Mouse (Mus musculus): ENCODE results near the gene Ing3.

Ing3 gene

DNA sequence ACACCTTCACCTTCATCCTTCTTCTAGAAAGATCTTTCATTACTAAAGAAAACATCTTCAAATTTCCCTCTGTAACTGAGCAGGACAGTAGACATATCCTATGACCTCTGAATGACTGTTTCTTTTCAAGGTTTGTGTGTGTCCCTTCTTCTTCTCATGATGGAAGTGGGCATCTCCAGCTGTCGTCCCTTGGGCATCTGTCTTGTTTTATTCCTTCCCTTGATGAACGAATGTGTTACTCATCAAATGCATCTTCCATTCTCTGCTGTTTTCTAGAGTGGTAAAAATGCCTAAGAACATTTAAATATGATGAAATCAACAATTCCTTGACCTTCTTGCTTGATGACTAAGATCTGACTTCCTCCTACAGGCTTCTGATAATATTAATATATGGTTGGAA, 43.7 kb downstream of the Ing3 start:
- DNase-seq, result no peak

DNA sequence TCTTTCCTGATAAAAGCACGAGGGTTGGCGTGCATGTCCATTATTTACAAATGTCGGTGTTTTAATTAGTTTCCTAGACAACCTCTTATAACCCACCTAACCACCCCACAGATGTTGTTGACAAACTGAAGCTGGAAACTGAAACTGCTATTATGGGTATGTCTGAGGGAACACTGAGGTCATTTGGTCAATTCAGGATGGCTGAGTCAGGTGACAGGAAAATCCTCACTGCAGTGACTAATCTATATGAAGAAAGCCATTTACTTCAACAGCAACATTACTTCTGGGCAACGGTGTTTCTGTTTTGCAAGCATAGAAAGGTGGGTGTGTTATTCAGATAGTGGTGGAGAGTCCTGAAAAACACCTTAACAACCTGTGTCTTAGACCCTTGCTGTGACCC, 48.8 kb downstream of the Ing3 start:
- no peak for DNase-seq

DNA sequence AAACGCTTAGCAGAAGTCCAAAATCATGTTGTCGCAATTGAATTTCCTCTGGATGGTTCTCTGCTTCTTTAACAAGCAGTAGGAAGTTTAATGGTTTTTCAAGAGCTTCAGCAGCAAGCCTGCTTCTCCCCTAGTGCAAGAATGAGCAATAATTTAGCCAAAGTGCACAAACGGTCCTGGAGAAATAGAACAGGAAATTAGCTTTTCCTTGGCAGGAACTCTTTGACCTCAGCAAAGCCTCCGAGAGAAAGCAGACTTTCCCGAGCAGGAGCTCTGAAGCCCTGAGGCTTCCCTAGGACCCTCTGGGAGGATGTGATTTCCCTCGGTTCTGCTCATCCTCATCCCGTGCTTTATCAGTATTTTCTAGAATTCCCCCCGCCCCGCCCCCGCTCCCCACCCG, 49.7 kb downstream of the Ing3 start:
- DNase-seq, result no peak

DNA sequence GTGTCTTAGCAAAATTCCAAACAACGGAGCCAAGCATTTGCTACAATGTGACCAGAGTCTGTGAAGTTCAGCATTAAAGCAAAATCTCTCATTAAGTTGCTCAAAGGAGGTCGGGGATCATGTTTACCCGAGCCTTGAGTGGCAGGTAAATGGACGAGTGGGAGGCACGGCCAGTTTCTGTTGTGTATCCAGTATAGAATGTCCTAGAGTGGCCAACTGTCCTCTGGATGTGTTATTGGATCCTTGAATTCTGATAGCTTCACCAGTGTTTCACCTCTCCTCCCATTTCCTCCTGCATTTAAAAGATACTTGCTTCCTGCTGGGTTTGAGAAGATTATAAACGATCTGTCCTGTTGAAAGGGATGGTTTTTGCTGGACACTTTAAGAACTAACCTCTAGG, 50.7 kb downstream of the Ing3 start:
- DNase-seq, result no peak

DNA sequence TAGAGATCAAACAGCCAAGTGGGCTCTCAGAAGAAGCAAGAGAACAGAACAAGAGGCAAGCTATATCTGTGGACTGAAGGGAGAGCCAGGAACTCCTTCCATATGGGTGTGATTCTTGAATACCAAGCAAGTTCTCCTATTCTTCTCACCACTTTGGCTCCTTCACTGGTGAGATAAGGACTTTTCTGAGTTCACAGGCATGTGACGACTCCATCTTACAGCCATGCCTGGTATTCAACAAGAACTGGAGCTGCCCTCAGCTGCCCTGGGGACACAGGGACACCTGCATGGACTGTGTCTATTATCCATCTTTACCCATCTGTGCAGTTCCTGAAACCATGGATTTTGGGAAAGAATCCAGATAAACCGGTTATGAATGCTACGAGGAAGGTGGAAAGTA, 51.5 kb downstream of the Ing3 start:
- DNase-seq, result no peak

DNA sequence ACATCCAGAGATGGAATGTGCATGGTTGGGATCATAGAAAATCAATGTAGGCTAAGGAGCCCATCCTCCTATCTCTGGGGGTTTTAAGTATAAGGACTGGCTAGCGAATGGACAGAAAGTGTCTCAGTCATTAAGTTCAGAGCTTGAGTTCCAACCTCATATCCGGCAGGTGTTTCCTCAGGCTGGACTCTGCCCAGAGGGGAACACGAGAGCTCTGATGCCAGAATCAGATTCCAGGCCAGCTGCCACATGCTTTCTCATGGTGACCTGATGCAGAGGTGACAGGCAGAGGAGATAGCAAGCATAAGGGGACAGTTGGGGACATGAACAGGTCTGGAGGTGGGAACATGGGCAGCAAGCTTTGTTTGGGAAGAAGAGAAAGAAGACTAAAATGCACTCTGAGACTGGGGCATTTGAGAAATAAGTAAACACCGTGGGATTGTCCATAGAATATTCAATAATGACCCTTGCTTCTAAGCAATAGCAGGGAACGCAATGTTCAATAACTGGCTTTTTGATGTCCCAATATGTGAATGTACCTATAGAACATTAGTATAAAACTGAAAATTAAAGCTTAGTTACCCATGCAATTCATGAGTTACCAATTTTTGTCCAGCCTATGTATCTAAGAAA, 52.0 kb downstream of the Ing3 start:
- no peak for DNase-seq

DNA sequence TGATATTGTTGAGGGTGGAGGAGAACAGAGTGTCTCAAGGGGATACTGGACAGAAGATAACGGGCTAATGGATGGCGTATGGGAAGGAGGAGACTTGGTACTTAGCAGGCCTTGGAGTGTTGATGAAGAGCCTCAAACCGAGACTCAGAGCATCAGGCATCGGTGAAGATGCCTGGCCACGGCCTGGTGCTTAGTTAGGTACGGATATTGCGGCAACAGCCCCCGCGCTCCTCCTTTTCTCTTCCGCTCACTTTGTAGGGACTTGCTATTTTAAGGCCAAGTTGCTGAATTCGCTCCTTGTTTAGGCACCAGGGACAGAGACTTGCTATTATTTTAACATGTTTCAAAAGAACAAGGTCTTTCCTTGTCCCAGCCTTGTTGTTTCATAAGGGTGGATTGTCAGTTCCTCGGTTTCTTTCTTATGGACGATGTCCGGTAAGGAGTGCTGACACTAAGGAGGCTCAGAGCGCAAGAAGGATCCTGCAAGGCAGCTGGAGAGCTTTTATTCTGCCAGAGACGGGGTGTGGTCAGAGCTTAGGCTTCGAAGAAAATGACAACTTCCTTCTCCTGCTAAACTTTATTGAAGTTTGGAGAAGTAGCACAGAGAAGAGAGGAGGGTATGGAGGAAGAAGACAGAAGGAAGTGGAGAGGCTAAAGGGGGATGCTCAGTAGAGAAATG, 53.3 kb downstream of the Ing3 start:
- DNase-seq, result no peak

DNA sequence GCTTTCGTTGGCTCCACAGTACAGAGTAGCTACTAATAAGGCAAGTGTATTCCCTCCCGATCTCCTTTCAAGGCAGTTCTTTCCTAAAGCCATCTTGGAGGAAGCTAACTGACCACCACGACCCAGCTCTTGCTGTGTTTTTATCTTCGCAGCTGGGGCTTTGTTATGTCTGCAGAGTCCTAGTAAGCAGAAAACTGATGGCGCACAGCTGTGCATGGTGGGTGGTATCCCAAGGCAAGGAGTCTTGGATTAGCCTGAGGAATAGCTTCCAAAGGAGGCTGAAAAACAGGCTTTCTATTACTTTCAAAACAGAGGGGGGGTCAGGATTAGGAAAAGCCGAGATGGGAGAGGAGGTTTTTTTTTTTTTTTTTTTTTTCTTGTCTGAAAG, 53.8 kb downstream of the Ing3 start:
- DNase-seq, result no peak

DNA sequence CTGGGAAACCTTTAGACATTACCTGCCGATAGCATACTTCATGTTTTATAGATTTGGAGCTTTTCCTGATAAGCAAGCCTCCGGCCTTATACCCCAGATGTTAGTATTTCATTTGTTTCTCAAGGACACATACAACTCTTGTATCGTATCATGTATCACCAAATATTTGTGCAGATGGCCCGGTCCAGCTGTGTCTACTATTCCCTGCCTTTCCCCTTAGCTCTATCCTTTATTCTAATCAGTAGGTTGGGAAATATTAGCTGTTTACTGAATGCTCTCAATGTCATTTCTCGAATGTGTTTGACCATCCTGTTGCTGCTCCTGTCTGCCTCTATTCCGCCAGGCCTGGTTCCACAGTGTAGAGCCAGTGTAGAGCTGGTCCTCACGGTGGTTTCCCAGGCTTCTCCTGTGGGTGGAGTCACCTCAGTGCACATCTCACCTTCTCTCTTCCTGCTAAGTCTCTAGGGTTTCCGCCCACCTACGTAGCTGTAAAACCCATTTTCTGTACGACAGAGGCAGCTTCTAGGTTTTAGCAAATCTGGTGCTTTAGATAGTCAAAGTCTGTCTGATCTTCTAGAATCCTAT, 54.7 kb downstream of the Ing3 start:
- no peak for DNase-seq

DNA sequence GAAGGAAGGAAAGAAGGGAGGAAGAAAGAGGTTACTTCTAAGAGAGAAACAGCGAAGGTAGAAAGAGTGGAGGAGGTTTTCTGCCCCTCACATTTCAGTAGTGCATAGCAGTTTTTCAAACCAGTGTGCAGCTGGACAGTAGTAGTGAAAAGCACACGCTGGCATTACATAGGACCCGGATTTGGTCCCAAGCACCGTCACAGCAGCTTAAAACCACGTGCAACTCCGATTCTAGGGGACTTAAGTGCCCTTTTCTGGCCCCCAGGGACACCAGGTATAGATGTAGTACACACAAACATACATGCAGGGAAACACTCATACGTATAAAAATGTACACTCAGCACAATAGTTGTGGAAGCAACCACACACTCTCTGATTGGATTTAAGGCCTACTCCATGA, 59.0 kb downstream of the Ing3 start:
- no peak for DNase-seq

DNA sequence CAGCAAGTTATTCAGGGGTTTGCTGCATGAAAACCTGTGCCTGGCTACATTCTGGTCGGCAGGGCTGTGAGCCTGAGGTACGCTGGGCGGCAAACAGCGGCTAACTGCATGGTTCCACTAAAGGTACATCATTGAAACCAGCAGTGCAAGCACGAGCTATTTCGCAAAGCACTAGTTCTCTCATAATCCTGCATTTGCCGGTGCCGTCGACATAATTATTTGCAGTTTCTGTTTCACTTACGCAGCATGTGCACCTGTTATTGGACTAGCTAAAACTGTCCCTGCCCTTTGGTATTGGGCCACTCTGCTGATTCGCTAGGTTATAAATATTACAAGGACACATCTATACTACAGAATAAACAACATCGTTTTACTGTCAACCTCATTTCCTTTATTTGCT, 60.9 kb downstream of the Ing3 start:
- DNase-seq, result no peak

DNA sequence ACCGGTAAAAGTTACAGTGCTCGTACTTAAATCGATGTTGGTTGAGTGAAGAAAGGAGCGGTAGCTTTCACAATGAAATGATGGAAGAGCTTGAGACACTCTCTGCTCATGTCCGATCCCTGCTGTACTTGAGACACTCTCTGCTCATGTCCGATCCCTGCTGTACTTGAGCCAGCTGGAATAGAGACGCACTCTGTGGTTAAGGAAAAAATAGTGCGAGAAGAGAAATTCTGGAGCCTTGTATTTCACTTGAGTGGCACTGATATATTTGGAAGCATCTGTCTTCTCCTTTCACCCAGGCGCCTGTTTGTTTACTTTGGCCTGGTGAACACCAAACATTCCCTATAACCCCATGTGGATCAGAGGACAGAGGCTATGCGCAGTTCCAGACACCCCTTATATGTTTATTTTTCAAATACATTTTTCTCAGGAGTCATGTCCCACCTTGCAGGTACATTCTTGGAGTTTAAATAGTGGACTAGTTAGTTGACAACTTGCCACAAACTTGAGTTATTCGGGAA, 61.5 kb downstream of the Ing3 start:
- no peak for DNase-seq

DNA sequence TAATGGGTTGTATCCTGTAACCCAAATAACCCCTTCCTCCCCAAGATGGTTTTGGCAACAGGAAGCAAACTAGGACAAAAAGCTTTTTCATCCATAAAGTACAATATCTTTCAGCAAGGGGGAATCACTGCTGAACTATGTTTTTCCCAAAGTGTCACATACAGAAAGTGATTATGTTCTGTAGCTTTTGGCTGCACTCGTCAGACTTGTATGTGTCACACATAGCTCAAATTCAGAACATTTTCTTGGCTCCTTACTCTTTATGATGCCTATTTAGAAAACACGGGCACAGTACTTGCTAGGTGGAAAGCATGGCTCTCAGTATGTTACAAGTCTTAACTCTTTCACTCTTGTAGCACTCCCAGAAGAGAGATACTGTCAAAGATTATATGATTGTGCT, 62.2 kb downstream of the Ing3 start:
- DNase-seq, result no peak

DNA sequence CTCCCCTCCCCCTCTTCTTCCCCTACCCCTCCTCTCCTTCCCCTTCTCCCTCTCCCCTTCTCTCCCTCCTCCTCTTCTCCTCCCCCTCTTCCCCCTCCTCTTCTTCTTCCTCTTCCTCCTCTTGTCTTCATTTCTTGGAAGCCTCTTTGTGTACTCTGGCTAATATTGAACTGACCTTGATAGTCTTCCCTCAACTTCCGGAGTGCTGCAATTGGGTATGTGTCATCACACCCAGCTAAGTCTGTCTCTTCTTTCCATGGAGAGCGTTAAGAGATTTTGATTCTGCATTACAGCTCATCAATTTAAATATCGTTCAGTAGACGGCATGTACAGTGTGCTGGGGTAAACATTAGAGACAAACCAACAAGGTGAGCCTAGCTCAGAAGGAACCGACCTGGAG, 62.7 kb downstream of the Ing3 start:
- no peak for DNase-seq

DNA sequence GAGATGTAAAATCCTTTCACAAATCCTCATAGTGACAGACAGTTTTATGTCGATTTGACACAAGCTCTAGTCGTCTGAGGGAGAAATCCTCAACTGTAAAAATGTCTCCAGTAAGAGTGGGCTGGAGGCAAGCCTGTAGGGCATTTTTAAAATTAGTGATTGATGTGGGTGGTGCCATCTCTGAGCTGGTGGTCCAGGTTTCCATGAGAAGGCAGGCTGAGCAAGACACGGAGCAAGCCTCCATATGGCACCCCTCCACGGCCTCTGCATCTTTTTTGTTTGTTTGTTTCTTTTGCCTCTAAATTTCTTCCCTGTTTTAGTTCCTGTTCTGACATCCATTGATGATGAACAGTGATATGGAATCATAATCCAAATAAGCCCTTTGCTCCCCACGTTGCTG, 63.1 kb downstream of the Ing3 start:
- DNase-seq, result no peak

DNA sequence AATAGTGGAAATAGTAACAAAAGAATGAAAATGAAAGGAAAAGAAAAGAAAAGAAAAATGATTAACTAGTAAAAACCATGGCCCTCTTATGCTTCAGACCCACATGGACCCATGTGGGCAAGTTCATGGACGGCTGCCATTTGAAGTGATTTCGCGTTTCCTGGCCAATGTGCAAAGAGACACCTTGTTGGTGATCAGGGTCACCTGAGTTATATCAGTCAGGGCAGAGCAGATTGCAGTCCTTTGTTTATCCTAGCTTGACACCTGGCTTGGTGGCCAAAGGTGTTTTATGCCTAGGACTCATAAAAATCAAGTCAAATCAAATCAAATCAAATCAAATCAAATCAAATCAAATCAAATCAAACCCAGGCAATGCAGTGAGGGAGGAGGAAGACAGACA, 64.0 kb downstream of the Ing3 start:
- DNase-seq, result no peak

DNA sequence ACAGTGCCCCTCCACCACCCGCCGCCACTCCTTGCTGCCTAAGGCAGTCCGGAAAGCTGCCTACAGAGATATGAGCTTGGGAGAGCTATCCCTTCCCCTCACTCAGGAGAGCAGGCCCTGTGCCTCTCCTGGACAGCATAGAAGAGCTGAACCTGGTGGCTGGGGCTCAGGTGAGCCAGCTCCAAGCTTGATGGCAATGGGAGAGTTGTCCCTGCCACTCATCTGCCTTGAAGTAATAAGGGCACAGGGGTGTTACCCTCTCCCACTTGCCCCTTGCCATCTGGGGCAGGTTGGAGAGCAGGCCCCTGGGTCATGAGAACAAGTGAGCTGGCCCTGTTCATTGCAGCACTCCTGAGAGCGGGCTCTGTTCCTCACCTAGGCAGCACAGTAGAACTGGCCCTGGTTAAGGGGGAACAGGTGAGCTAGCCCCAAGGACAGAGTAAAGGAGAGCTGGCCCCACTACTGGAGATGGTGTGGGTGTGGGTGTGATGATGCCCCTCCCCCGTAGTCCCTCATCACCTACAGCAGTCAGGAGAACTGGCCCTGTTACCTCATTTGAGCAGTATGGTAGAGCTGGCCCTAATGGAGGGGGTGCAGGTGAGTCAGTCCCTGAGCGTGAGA, 65.0 kb downstream of the Ing3 start:
- no peak for DNase-seq

DNA sequence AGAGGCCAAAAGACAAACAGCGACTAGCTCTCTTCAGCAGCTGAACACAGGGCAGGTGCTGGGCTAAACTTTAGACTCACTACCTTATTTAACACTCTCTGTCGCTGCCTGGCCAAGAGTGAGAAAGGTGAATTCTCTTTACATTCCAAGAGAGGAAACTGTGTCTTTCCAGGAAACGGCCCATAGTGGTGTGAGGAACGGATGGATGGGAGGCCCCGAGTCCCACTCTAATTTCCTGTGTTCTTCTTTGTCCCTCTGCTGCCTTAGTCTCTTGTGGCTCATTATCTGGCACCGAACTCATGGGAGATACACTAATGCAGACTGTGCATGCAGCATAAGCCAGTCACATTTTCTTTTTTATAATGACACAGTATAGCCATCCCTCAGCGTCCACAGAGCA, 68.3 kb downstream of the Ing3 start:
- DNase-seq, result no peak

DNA sequence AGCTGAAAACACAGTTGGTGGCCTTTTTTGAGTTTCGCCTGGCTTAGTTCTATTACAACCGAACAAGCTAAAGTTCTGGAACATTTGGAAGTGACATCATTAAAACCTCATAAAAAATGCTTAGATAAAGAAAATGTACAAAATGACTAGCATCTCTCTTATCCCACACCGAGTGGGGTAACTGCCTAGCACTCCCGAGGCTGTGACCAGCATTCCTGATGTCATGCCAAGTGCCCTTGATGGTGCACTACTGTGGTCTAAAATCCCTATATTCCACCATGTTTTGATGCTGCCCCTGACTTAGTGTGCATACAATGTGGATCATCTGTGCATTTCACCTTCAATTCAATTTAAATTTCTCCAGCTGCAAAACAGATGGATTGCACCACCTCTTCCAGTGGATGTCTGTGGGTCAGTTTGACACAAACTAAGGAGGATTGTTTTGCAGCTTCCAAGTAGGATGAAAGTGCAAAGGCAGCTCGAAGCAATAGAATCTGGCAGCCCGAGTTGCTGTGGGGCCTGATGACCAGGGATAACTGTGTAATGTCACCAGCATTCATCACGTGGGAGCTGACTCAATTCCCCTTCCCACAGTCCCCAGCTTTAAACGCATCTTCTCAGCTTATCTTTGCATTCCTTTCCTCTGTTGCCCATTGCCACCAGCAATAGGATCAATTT, 69.5 kb downstream of the Ing3 start:
- no peak for DNase-seq

DNA sequence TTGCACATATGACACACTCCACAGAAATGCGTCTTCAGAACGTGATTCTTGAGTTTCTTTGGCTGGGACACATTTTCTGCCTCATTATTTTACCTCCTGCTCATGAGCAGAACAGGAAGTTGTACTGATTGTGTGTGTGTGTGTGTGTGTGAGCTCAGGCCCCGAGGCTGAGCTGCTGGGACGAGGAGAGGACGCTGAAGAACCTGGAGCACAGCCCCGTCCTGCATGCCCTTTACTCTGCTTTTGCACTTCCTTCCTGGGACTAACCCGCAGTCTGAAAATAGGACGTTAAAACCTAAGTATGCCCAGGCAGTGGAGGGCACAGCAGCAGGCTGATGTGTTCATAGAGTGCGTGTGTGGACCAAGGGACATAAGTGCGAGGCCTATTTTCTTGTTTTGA, 70.3 kb downstream of the Ing3 start:
- no peak for DNase-seq

DNA sequence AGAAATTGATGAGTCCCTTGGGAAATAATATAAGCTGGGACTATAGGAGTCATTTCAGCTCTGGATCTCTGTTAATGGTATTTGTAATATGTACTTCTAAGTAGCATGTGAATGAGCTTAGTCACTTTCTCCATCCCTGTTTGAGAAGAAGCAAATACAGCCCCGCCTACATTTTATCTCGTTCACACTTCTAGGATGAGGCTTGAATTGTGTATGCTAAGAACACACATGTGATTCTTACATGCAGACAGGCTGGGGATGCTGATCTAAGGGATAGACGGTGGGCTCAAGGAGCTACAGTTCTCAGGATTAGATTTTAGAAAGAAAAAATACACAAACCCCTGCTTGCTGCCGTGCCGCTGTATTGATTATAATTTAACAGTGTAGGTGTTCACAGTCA, 71.3 kb downstream of the Ing3 start:
- no peak for DNase-seq

DNA sequence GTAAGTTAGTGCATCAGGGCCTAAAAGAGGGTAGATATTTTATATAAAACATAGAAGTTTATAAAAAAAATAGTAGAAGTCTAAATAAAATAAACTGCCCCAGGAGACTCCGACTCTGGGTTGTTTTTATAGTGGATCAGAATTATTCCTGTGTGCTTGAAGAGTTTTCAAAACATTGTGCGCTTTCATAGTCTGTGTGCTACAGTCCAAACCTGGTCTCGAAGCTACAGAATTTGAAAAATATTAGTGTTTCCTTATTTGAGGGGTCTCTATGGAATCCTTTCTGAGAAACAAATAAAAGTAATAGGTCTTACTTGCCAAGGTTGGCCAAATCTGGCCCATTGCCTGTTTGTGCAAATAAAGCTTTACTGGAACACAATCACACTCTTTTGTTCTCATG, 71.9 kb downstream of the Ing3 start:
- no peak for DNase-seq

DNA sequence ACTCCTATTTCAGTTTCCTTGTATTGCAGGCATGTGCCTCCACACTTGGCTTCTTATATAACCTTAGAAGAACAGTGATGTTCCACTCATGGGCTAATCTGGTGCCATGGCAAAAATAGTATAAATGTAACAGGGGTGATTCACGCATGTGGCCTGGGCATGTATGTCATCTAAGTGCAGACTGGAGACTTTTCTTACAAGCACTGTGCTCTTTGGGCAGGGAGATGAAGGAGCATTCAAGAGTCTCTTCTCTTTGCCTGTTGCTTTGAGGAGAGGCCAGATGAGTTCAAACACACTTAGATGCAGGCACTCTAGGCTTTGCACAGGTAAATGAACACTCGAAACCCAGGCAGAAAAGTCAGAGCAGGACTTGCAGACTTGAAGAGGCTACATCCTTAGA, 74.8 kb downstream of the Ing3 start:
- DNase-seq, result no peak
